8 mouse cellular contexts compared by ENCODE assay signal in genomic region chr1:33758488-33758887, GRCm38 (mm10). TPM values are rescaled to one million over a fixed set of nuclear protein-coding genes. Genes with fewer than 3 reads are reported as not detected.
DNase-seq lines count a peak whose midpoint lies in the region; ATAC-seq lines count a peak whose summit lies in the region.
"Had no signal": no experiment of that assay in that cellular context is flagged by ENCODE, and none has a peak within 500 bp of the region (broad histone marks: within the 10 kb centered on the region; RNA-seq: fewer than 3 reads in every experiment).

No protein-coding gene starts in this region.

- no peaks in the 10 kb centered on the region for H3K9me3 ChIP-seq in kidney, embryonic 15.5 days (replicated peaks)
- no peaks in the 10 kb centered on the region for H3K9me3 ChIP-seq in kidney, embryonic 16.5 days (ENCODE audit: low read length)
- H3K9me3 ChIP-seq: lung, embryonic 15.5 days had no signal

- H3K27ac ChIP-seq in kidney, embryonic 15.5 days, result 0 out of 2 replicates have a peak overlapping the region, but pooled peaks have one; percentile 86
- H3K27ac ChIP-seq in kidney, embryonic 16.5 days (ENCODE audit: low read length), result no peak overlapping the region

- peaks cover 38% of the 10 kb centered on the region for H3K4me1 ChIP-seq in kidney, embryonic 15.5 days
- H3K4me1 ChIP-seq in kidney, embryonic 16.5 days (ENCODE audit: insufficient read depth, low read length), result peaks cover 29% of the 10 kb centered on the region

- peak overlapping the region; percentile 95; the same call in 1 of the 2 replicates for H3K4me2 ChIP-seq in kidney, embryonic 15.5 days
- H3K4me2 ChIP-seq in kidney, embryonic 16.5 days (replicated peaks; ENCODE audit: low read depth, low read length), result no peak overlapping the region

- 51% methylated on average over 4 of the region's 4 CpGs for WGBS in kidney, embryonic 15.5 days
- 58% methylated on average over 4 of the region's 4 CpGs for WGBS in kidney, embryonic 16.5 days

- no peak overlapping the region for H3K9ac ChIP-seq in kidney, embryonic 15.5 days
- H3K9ac ChIP-seq in kidney, embryonic 16.5 days (replicated peaks; ENCODE audit: low read length), result no peak overlapping the region

- no peaks in the 10 kb centered on the region for H3K27me3 ChIP-seq in kidney, embryonic 15.5 days
- 0 out of 2 replicates have a peak, but pooled peaks cover 2% of the 10 kb centered on the region for H3K27me3 ChIP-seq in kidney, embryonic 16.5 days (ENCODE audit: insufficient read depth, low read length)
- H3K27me3 ChIP-seq: lung, embryonic 15.5 days had no signal

- peak; percentile 46 for DNase-seq in MN1 (ENCODE audit: low spot score)
- no peak for DNase-seq in right cerebral cortex, postnatal 14 days
- no peak for DNase-seq in cerebellum, adult 11 months

- no peak overlapping the region for H3K4me3 ChIP-seq in kidney, embryonic 15.5 days (replicated peaks)
- no peak overlapping the region for H3K4me3 ChIP-seq in kidney, embryonic 16.5 days (ENCODE audit: low read length)

- H3K36me3 ChIP-seq in kidney, embryonic 15.5 days, result peaks cover 24% of the 10 kb centered on the region
- peaks cover 7% of the 10 kb centered on the region; the same call in 1 of the 2 replicates for H3K36me3 ChIP-seq in kidney, embryonic 16.5 days (ENCODE audit: insufficient read depth, low read length)

- no peak for ATAC-seq in kidney, embryonic 15.5 days (replicated peaks; ENCODE audit: low FRiP score)
- ATAC-seq in kidney, embryonic 16.5 days (ENCODE audit: low FRiP score, low TSS enrichment), result no peak
- peak; percentile 35; the same call in 1 of the 2 replicates for ATAC-seq in erythroblast, adult 5-6 weeks (replicated peaks; ENCODE audit: low FRiP score, poor library complexity, severe bottlenecking)
- peak; percentile 74 for ATAC-seq in megakaryocyte-erythroid progenitor cell, adult 5-6 weeks (replicated peaks; ENCODE audit: low FRiP score, low TSS enrichment, poor library complexity, severe bottlenecking)

RNA-seq across cellular contexts. Expression of gene Bag2, which starts 0.9 kb away (rescaled TPM):
- 84.7 and 87.6 TPM in 2 replicates for polyA plus RNA-seq in kidney, embryonic 15.5 days (2015; fragmentation: Nextera tagmentation; extraction: Ambion mirVana)
- polyA plus RNA-seq in kidney, embryonic 16.5 days (2015; fragmentation: Nextera tagmentation; extraction: Ambion mirVana), result 98.1 and 105 TPM in 2 replicates
- total RNA-seq in erythroblast, adult 5-6 weeks (2015; ENCODE audit: low replicate concordance), result 10.8 and 17.6 TPM in 2 replicates
- total RNA-seq in erythroblast, adult 5-6 weeks (2017; ENCODE audit: low replicate concordance), result 7.1 and 9.0 TPM in 2 replicates
- 66.0 and 89.5 TPM in 2 replicates for total RNA-seq in megakaryocyte-erythroid progenitor cell, adult 5-6 weeks (2014; fragmentation: Nextera tagmentation)
- 64.8 and 76.6 TPM in 2 replicates for total RNA-seq in megakaryocyte-erythroid progenitor cell, adult 5-6 weeks (2017)

RNA-seq across cellular contexts. Expression of gene Rab23, which starts 38.8 kb away (rescaled TPM):
- polyA plus RNA-seq in kidney, embryonic 15.5 days (2015; fragmentation: Nextera tagmentation; extraction: Ambion mirVana), result 28.0 and 30.2 TPM in 2 replicates
- polyA plus RNA-seq in kidney, embryonic 16.5 days (2015; fragmentation: Nextera tagmentation; extraction: Ambion mirVana), result 26.8 and 27.5 TPM in 2 replicates
- 0.63 and 1.2 TPM in 2 replicates for total RNA-seq in erythroblast, adult 5-6 weeks (2015; ENCODE audit: low replicate concordance)
- 5.5 TPM in 1 of 2 replicates, not detected in the other for total RNA-seq in erythroblast, adult 5-6 weeks (2017; ENCODE audit: low replicate concordance)
- 1.6 and 3.5 TPM in 2 replicates for total RNA-seq in megakaryocyte-erythroid progenitor cell, adult 5-6 weeks (2014; fragmentation: Nextera tagmentation)
- total RNA-seq in megakaryocyte-erythroid progenitor cell, adult 5-6 weeks (2017), result 0.99 and 4.2 TPM in 2 replicates

RNA-seq across cellular contexts. Expression of gene Zfp451, which starts 55.9 kb away (rescaled TPM):
- 25.3 and 26.7 TPM in 2 replicates for polyA plus RNA-seq in kidney, embryonic 15.5 days (2015; fragmentation: Nextera tagmentation; extraction: Ambion mirVana)
- 26.4 and 28.3 TPM in 2 replicates for polyA plus RNA-seq in kidney, embryonic 16.5 days (2015; fragmentation: Nextera tagmentation; extraction: Ambion mirVana)
- total RNA-seq in erythroblast, adult 5-6 weeks (2015; ENCODE audit: low replicate concordance), result 10.2 and 26.9 TPM in 2 replicates
- 8.4 and 10.2 TPM in 2 replicates for total RNA-seq in erythroblast, adult 5-6 weeks (2017; ENCODE audit: low replicate concordance)
- total RNA-seq in megakaryocyte-erythroid progenitor cell, adult 5-6 weeks (2014; fragmentation: Nextera tagmentation), result 39.7 and 44.7 TPM in 2 replicates
- total RNA-seq in megakaryocyte-erythroid progenitor cell, adult 5-6 weeks (2017), result 18.7 and 37.2 TPM in 2 replicates

Comparison
In these comparisons a context has a peak if more than half of its experiments do, and no peak if none do; other contexts are left out.
1. ATAC-seq: peak in erythroblast, adult 5-6 weeks (single experiment) and megakaryocyte-erythroid progenitor cell, adult 5-6 weeks (single experiment); none in kidney, embryonic 15.5 days (single experiment) and kidney, embryonic 16.5 days (single experiment).